Mouse (Mus musculus) NIH3T3 (cell line): ENCODE results near the gene Spata31d1b.

Experiments
- DNase-seq: peaks from one replicate; pipeline ENCODE4 v3.0.0-alpha.2; 2012; ENCODE audit warnings: low read depth

Spata31d1b gene

GRCm38 (mm10) chr13:59746711-59747110 is 34.6 kb downstream of the Spata31d1b start, which contains the start of gene 1700014D04Rik:
Gene 1700014D04Rik (minus strand): TSS chr13:59746752.
- peak; percentile 5 for DNase-seq

GRCm38 (mm10) chr13:59750310-59750709 is 38.2 kb downstream of the Spata31d1b start:
- DNase-seq = no peak

- no peak for DNase-seq
Observed at GRCm38 (mm10) chr13:59756906-59757305, 44.8 kb downstream of the Spata31d1b start.

GRCm38 (mm10) chr13:59762791-59763190 is 50.7 kb downstream of the Spata31d1b start:
- DNase-seq = no peak

- DNase-seq = peak; percentile 30
Observed at GRCm38 (mm10) chr13:59766786-59767515, 54.9 kb downstream of the Spata31d1b start.

- DNase-seq = peak; percentile 11
Observed at GRCm38 (mm10) chr13:59768531-59768930, 56.4 kb downstream of the Spata31d1b start.
